Mouse (Mus musculus) kidney, embryonic 16.5 days (tissue): ENCODE measurements around the gene Rexo1. TPM values are rescaled to one million over a fixed set of nuclear protein-coding genes. Genes with fewer than 3 reads are reported as not detected.
A peak's percentile ranks its signal among the peaks of the same experiment; 100 is the strongest.

Experiments used
- ATAC-seq: fragments of 200-750 bp; cut with Nextera tagmentation; 2 replicates; pipeline ENCODE4 v1.8.0; 2017; ENCODE audit warnings: moderate TSS enrichment; ENCODE audit not compliant: low FRiP score, low TSS enrichment
- H3K27ac ChIP-seq: fragments of 300-500 bp; sonication (generic); 2 replicates; pipeline ENCODE4 v1.5.1; 2014; ENCODE audit warnings: low read length
- H3K27me3 ChIP-seq: fragments of 300-500 bp; sonication (generic); 2 replicates; pipeline ENCODE4 v1.6.1; 2014; ENCODE audit warnings: low read length, control low read depth, mixed read lengths; ENCODE audit not compliant: insufficient read depth
- H3K36me3 ChIP-seq: fragments of 300-500 bp; sonication (generic); 2 replicates; pipeline ENCODE4 v1.6.1; 2014; ENCODE audit warnings: low read length, control low read depth, mixed read lengths; ENCODE audit not compliant: insufficient read depth
- H3K4me1 ChIP-seq: fragments of 300-500 bp; sonication (generic); 2 replicates; pipeline ENCODE4 v1.6.1; 2014; ENCODE audit warnings: low read length, control low read depth, mixed read lengths; ENCODE audit not compliant: insufficient read depth
- H3K4me2 ChIP-seq: fragments of 300-500 bp; sonication (generic); replicated peaks from 2 replicates; pipeline ENCODE4 v1.6.1; 2014; ENCODE audit warnings: low read depth, low read length
- H3K4me3 ChIP-seq: fragments of 300-500 bp; sonication (generic); 2 replicates; pipeline ENCODE4 v1.5.1; 2014; ENCODE audit warnings: mild to moderate bottlenecking, low read length
- H3K9ac ChIP-seq: fragments of 300-500 bp; sonication (generic); replicated peaks from 2 replicates; pipeline ENCODE4 v1.6.1; 2014; ENCODE audit warnings: low read length
- H3K9me3 ChIP-seq: fragments of 300-500 bp; sonication (generic); 2 replicates; pipeline ENCODE4 v1.6.1; 2016; ENCODE audit warnings: low read length, control low read depth
- WGBS: fragments of 180-500 bp; shearing (Covaris S2); extraction: QIAGEN DNeasy Blood & Tissue Kit; methylation state at CpG from one replicate; pipeline ENCODE4 v1.1.7; 2014; 5-methylcytosine and 5-hydroxymethylcytosine counted together
- microRNA-seq: library from miRNA; unstranded; fragments of <30 nt; microRNA quantifications from one replicate; pipeline ENCODE4, GENCODE M21; 2016
- polyA plus RNA-seq: library from polyadenylated mRNA; unstranded; fragments of >200 nt; fragmentation: Nextera tagmentation; extraction: Ambion mirVana; gene quantifications from 2 replicates; pipeline ENCODE4 v1.2.1, GENCODE M21; 2015

The Rexo1 gene
- polyA plus RNA-seq, 1 experiment from 2014 or later, result 27.2 TPM

GRCm38 (mm10) chr10:80502291-80502690 lies 59.1 kb downstream of the Rexo1 start:
- no peak for ATAC-seq
- peaks cover 91% of the 10 kb centered on the region for H3K27me3 ChIP-seq
- no peak overlapping the region for H3K9ac ChIP-seq
- no peaks in the 10 kb centered on the region for H3K9me3 ChIP-seq
- H3K27ac ChIP-seq, result no peak overlapping the region
- WGBS, result under 1% methylated on average over 7 of the region's 7 CpGs
- H3K4me3 ChIP-seq, result no peak overlapping the region
- H3K4me1 ChIP-seq, result no peaks in the 10 kb centered on the region
- no peaks in the 10 kb centered on the region for H3K36me3 ChIP-seq
- no peak overlapping the region for H3K4me2 ChIP-seq

DNA sequence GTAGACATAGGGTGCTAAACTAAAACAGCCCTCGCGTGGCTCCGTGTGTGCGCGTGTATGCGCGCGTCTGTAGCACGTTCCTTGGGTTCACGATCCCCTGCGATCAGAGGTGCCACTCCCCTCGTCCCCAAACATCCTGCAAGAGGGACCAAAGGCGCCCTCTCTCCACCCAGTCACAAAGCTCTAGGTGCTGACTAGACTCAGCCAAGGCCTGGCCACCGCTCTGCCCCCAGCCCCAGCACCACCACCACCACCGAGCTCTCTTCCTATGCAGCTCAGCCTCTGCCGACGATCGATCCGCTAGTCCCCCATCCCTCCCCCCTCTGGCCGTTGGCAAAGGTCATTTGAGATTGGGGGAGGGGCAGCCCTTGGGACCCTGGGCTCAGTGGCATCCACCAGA lies 64.9 kb downstream of the Rexo1 start:
- H3K4me1 ChIP-seq, result peaks cover 21% of the 10 kb centered on the region
- no peak overlapping the region for H3K4me2 ChIP-seq
- no peaks in the 10 kb centered on the region for H3K9me3 ChIP-seq
- peaks cover 100% of the 10 kb centered on the region for H3K27me3 ChIP-seq
- H3K9ac ChIP-seq, result no peak overlapping the region
- ATAC-seq, result no peak
- H3K4me3 ChIP-seq, result no peak overlapping the region; the same call in 1 of the 2 replicates
- H3K27ac ChIP-seq, result no peak overlapping the region
- H3K36me3 ChIP-seq, result no peaks in the 10 kb centered on the region
- under 1% methylated on average over 20 of the region's 20 CpGs for WGBS

- Histone ChIP-seq H3K9ac (no peak overlapping the region), H3K4me1 (peaks cover 21% of the 10 kb centered on the region), H3K4me3 (peak overlapping the region; percentile 48), H3K36me3 (no peaks in the 10 kb centered on the region), H3K4me2 (peak overlapping the region; percentile 69), H3K9me3 (no peaks in the 10 kb centered on the region), H3K27me3 (peaks cover 100% of the 10 kb centered on the region), H3K27ac (no peak overlapping the region)
- 0% methylated on average over 25 of the region's 35 CpGs for WGBS
- ATAC-seq, result no peak
Observed at GRCm38 (mm10) chr10:80495901-80496300, 65.5 kb downstream of the Rexo1 start.

DNA sequence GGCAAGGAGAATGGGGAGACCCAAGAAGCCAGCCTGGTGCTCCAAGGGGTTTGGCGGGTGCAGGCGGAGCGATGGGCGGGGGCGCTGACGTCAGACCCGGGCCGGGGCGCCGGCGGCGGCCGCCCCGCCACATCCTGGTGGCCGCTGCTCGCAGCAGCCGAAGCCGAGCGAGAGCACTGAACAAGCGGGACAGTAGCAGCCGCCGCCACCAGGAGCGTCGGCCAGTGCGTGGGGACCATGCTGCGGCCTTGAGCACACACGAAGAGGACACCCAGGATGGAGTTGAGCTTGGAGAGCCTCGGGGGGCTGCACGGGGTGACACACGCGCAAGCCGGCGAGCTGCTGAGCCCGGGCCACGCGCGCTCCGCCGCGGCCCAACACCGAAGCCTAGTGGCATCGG lies 66.6 kb downstream of the Rexo1 start, which contains the start of gene Onecut3:
TSS of gene Onecut3 (plus strand) at position 104 of the 400 bp plus-strand sequence.
- no peak within 1 kb of the TSS for H3K27ac ChIP-seq
- ATAC-seq, result peak; percentile 52; the same call in 1 of the 2 replicates
- peaks cover 100% of the 10 kb centered on the region for H3K27me3 ChIP-seq
- peak within 1 kb of the TSS; percentile 48 for H3K4me3 ChIP-seq
- WGBS, result 1% methylated on average over 42 of the region's 42 CpGs
- H3K36me3 ChIP-seq, result no peaks in the 10 kb centered on the region
- peaks cover 21% of the 10 kb centered on the region for H3K4me1 ChIP-seq
- peak within 1 kb of the TSS; percentile 69 for H3K4me2 ChIP-seq
- H3K9me3 ChIP-seq, result no peaks in the 10 kb centered on the region
- H3K9ac ChIP-seq, result peak within 1 kb of the TSS; percentile 27; the same call in 1 of the 2 replicates

Small RNA genes within 50 kb of the gene (microRNA-seq; reads per million reads assigned to microRNA genes)
- not detected for gene Mir6912

Other genes starting within 250 kb of the Rexo1 start
- 52.9 and 54.8 TPM in 2 replicates for gene 2310011J03Rik, start 241.0 kb downstream of the Rexo1 start, polyA plus RNA-seq
- gene Pcsk4, start 232.1 kb downstream of the Rexo1 start, polyA plus RNA-seq, result 8.6 and 8.8 TPM in 2 replicates
- gene Reep6, start 231.6 kb downstream of the Rexo1 start, polyA plus RNA-seq, result 11.0 and 11.5 TPM in 2 replicates
- 4.8 and 5.4 TPM in 2 replicates for gene Adamtsl5, start 213.1 kb downstream of the Rexo1 start, polyA plus RNA-seq
- 0.97 and 1.2 TPM in 2 replicates for gene Plk5, start 205.1 kb downstream of the Rexo1 start, polyA plus RNA-seq
- gene Mex3d, start 173.9 kb downstream of the Rexo1 start, polyA plus RNA-seq, result 3.8 and 5.1 TPM in 2 replicates
- 266 and 277 TPM in 2 replicates for gene Mbd3, start 162.0 kb downstream of the Rexo1 start, polyA plus RNA-seq
- 840 and 906 TPM in 2 replicates for gene Uqcr11, start 154.7 kb downstream of the Rexo1 start, polyA plus RNA-seq
- 118 and 126 TPM in 2 replicates for gene Tcf3, start 127.9 kb downstream of the Rexo1 start, polyA plus RNA-seq
- gene Onecut3, start 66.7 kb downstream of the Rexo1 start, polyA plus RNA-seq, result not detected in 2 replicates
- 0.32 and 0.34 TPM in 2 replicates for gene Atp8b3, start 22.4 kb downstream of the Rexo1 start, polyA plus RNA-seq
- gene Klf16, start 15.8 kb upstream of the Rexo1 start, polyA plus RNA-seq, result 10.4 and 11.6 TPM in 2 replicates
- 86.5 and 89.2 TPM in 2 replicates for gene Abhd17a, start 28.8 kb upstream of the Rexo1 start, polyA plus RNA-seq
- 113 and 117 TPM in 2 replicates for gene Scamp4, start 41.3 kb upstream of the Rexo1 start, polyA plus RNA-seq
- gene Adat3, start 41.3 kb upstream of the Rexo1 start, polyA plus RNA-seq, result 8.7 and 10.4 TPM in 2 replicates
- 4.2 and 4.8 TPM in 2 replicates for gene Gm49322, start 44.5 kb upstream of the Rexo1 start, polyA plus RNA-seq
- gene Csnk1g2, start 61.3 kb upstream of the Rexo1 start, polyA plus RNA-seq, result 30.8 and 93.6 TPM in 2 replicates
- 21.0 and 74.8 TPM in 2 replicates for gene Btbd2, start 95.5 kb upstream of the Rexo1 start, polyA plus RNA-seq
- gene Mknk2, start 116.6 kb upstream of the Rexo1 start, polyA plus RNA-seq, result 71.1 and 108 TPM in 2 replicates
- 43.1 and 43.2 TPM in 2 replicates for gene Mob3a, start 140.4 kb upstream of the Rexo1 start, polyA plus RNA-seq
- 23.3 and 23.8 TPM in 2 replicates for gene Izumo4, start 140.6 kb upstream of the Rexo1 start, polyA plus RNA-seq
- gene Ap3d1, start 180.7 kb upstream of the Rexo1 start, polyA plus RNA-seq, result 67.7 and 68.8 TPM in 2 replicates
- gene Dot1l, start 193.6 kb upstream of the Rexo1 start, polyA plus RNA-seq, result 17.3 and 20.7 TPM in 2 replicates
- 71.2 and 87.3 TPM in 2 replicates for gene Sf3a2, start 236.6 kb upstream of the Rexo1 start, polyA plus RNA-seq
- gene Plekhj1, start 237.1 kb upstream of the Rexo1 start, polyA plus RNA-seq, result 123 and 129 TPM in 2 replicates
- 0.70 TPM in 1 of 2 replicates, not detected in the other for gene Amh, start 243.7 kb upstream of the Rexo1 start, polyA plus RNA-seq